Mouse (Mus musculus) lung, postnatal 10 days (tissue): Measurements from ENCODE around the gene Csn2.

Experiments
- DNase-seq: peaks from one replicate; pipeline ENCODE4 v3.0.0; 2021

Gene Csn2

DNA sequence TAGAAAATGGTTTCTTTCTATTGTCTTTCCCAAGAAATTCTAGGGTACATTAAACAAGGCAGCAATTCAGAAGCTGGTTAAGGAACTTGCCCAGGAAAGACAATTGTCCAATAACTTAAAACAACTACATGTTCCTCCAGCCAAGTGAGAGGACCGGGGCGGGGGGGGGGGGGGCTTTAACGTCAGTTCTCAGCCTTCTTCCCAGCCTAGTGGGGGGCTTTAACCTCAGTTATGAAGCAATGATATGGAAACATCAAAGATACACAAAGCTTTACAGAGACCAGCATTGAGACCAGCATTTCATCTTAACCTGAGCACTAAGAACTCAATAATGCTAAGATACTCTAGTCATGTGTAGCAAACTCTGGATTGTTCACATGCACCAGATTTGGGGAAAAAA, at the start of gene Csn2:
TSS of gene Csn2 (minus strand) at position 101 of the 400 bp plus-strand sequence.
- DNase-seq: no peak

DNA sequence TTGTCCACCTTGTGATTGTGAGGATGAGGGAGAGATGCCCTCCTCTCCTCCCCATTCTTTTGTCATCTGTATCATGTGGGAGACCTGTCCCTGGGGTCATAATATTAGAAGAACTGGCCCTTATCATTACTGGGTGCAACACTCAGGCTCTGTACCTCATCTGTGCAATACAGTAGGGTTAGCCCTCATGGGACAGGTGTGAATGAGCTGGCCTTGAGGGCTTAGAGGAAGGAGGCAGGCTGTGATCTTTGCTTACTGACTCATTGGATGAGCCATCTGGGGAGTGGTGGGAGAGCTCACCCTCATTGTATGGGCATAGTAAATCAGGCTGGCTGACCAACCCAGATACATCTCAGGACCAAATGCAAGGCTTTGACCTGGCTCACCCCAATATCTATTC, 35.4 kb upstream of the Csn2 start:
- no peak for DNase-seq

DNA sequence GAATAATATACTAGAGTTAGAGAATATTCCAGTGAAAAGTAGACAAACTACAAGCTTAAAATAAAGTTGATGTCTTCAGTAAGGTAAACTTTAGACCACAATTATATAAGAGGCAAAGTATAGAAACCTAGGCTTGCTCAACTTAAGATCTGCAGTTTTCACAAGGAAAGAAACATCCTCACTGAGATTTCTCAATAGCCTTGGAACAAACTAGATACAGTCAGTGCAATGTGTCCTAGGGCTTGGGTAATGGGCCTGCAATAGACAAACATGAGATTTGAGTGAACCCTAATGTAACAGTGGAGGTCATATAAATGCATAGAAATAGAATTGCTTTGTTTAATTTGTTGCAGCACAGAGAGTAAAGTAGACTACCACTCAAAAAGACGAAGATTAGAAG, 6.5 kb upstream of the Csn2 start:
- DNase-seq: no peak

DNA sequence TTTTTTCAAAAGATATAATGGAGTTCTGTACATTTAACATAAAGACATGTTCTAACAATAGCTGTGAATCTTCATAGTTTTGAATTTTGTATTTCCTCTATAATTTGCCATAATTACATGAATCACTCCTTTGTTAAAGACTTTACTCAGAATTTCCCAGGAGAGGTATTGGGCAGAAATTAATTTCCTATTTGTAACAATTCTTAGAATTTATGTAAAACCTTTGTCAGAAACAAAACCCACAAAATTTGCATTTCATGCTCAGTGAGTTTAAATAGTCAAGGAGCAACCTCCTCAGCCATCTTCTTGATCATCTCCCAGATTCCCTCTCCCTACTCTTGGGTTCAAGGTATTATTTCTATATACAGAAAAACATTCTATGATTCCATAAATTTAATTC, 33.5 kb downstream of the Csn2 start, which contains the start of gene Csn1s1:
TSS of gene Csn1s1 (plus strand) at position 301 of the 400 bp plus-strand sequence.
- no peak for DNase-seq

DNA sequence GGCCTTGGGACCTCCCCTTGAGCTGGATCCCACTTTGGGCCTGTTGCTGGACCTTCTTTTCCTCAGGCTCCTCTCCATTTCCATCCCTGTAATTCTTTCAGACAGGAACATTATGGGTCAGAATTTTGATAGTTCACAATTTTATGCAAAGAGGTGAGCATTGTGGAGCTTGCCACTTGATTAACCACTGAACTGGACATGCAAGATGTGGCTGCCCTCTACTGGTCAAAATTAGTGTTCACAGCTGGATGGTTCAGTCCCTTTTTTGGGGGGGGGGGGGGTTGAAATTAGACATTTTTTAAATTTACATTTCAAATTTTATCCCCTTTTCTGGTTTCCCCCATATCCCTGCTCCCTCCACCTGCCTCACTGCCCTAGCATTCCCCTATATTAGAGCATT, 56.6 kb downstream of the Csn2 start:
- DNase-seq: peak; percentile 10
